Mouse (Mus musculus) ES-E14 (cell line): ENCODE measurements around the gene Auh. TPM values are rescaled to one million over a fixed set of nuclear protein-coding genes. Genes with fewer than 3 reads are reported as not detected.

Experiments
- DNase-seq: peaks from one replicate; pipeline ENCODE4 v3.0.0-alpha.2; 2013; ENCODE audit warnings: low read depth, low spot score
- H3K27ac ChIP-seq: 2 replicates; pipeline ENCODE4 v1.5.1; 2012; ENCODE audit warnings: low read depth, mild to moderate bottlenecking, low read length, moderate library complexity, mixed read lengths; ENCODE audit not compliant: poor library complexity, insufficient read depth, severe bottlenecking
- H3K36me3 ChIP-seq: 2 replicates; pipeline ENCODE4 v1.6.1; 2012; ENCODE audit warnings: mild to moderate bottlenecking, low read length, moderate library complexity, mixed read lengths; ENCODE audit not compliant: control insufficient read depth, poor library complexity, insufficient read depth, severe bottlenecking
- H3K4me1 ChIP-seq, 2 experiments: fragments of 150-350 bp in 1 of 2; sonication (generic) in 1 of 2; 2 replicates each; pipeline ENCODE4 v1.6.1; 2012; ENCODE audit warnings: low read length in 2 of 2, mild to moderate bottlenecking in 1 of 2, mixed read lengths in 1 of 2; ENCODE audit not compliant: control insufficient read depth in 2 of 2, insufficient read depth in 2 of 2, poor library complexity in 1 of 2
- H3K4me3 ChIP-seq, 2 experiments: fragments of 150-350 bp in 1 of 2; sonication (generic) in 1 of 2; 2 replicates each; pipeline ENCODE4 v1.5.1; 2012; ENCODE audit warnings: low read length in 2 of 2, low read depth in 1 of 2, mild to moderate bottlenecking in 1 of 2, mixed read lengths in 1 of 2; ENCODE audit not compliant: insufficient read depth in 1 of 2, poor library complexity in 1 of 2, severe bottlenecking in 1 of 2
- H3K9ac ChIP-seq: 2 replicates; pipeline ENCODE4 v1.6.1; 2012; ENCODE audit warnings: low read depth, mild to moderate bottlenecking, low read length, mixed read lengths; ENCODE audit not compliant: poor library complexity, insufficient read depth, severe bottlenecking
- H3K9me3 ChIP-seq: fragments of 150-350 bp; sonication (generic); 2 replicates; pipeline ENCODE4 v1.6.1; 2012; ENCODE audit warnings: low read depth, mild to moderate bottlenecking, low read length; ENCODE audit not compliant: control insufficient read depth, insufficient read depth
- CHD2 ChIP-seq: IDR thresholded peaks from 2 replicates; pipeline ENCODE4 v1.6.1; 2014; ENCODE audit warnings: mild to moderate bottlenecking, low read depth, low read length, inconsistent platforms
- HCFC1 ChIP-seq: IDR thresholded peaks from 2 replicates; pipeline ENCODE4 v1.6.1; 2012; ENCODE audit warnings: low read length, inconsistent platforms, borderline replicate concordance; ENCODE audit not compliant: insufficient read depth
- MAFK ChIP-seq: IDR thresholded peaks from 2 replicates; pipeline ENCODE4 v1.6.1; 2014; ENCODE audit warnings: mild to moderate bottlenecking, low read depth, low read length, inconsistent platforms; ENCODE audit not compliant: insufficient read depth
- ZC3H11A ChIP-seq: IDR thresholded peaks from 2 replicates; pipeline ENCODE4 v1.6.1; 2012; ENCODE audit warnings: low read depth, mild to moderate bottlenecking, inconsistent platforms, low read length, borderline replicate concordance
- ZNF384 ChIP-seq: IDR thresholded peaks from 2 replicates; pipeline ENCODE4 v1.6.1; 2012; ENCODE audit warnings: low read depth, low read length, inconsistent platforms
- in situ Hi-C, 2 experiments: fragments of 600-800 bp; cut with MboI; formaldehyde crosslinking; loops; one replicate each; pipeline ENCODE4 v1.15.1; 2025; ENCODE audit warnings: low sequenced_read_pairs in 2 of 2, inconsistent platforms in 1 of 2; ENCODE audit not compliant: unreplicated experiment in 2 of 2
- total RNA-seq: library from RNA; depleted of rRNA; stranded (reverse); fragments of 300-350 nt; gene quantifications from 2 replicates; pipeline ENCODE4 v1.2.3, GENCODE M21; 2012

The Auh gene
- total RNA-seq, 1 experiment: 14.5 TPM

GRCm38 (mm10) chr13:52822165-52823149, 107.0 kb downstream of the Auh start:
- Histone ChIP-seq H3K36me3 (no peaks in the 10 kb centered on the region), H3K4me3 (no peak overlapping the region), H3K27ac (no peak overlapping the region), H3K9ac (no peak overlapping the region), H3K4me1 (peaks cover 0 to 2% of the 10 kb centered on the region in 2 experiments; a peak in 1 of 4 replicates), H3K9me3 (no peaks in the 10 kb centered on the region)
- TF ChIP-seq CHD2 (no peak), MAFK (no peak), HCFC1 (no peak), ZC3H11A (no peak), ZNF384 (no peak)
- in situ Hi-C loops: no loop called here
- no peak for DNase-seq

- in situ Hi-C loops: no loop called here
- Histone ChIP-seq H3K4me1 (peaks cover 0 to 2% of the 10 kb centered on the region in 2 experiments; a peak in 1 of 4 replicates), H3K9ac (no peak overlapping the region), H3K9me3 (no peaks in the 10 kb centered on the region), H3K27ac (no peak overlapping the region), H3K36me3 (no peaks in the 10 kb centered on the region), H3K4me3 (no peak overlapping the region)
- no peak for TF ChIP-seq CHD2
- TF ChIP-seq ZC3H11A: no peak
- TF ChIP-seq ZNF384: no peak
- TF ChIP-seq MAFK: no peak
- no peak for TF ChIP-seq HCFC1
- DNase-seq: no peak
Measured at GRCm38 (mm10) chr13:52821571-52821970, 107.9 kb downstream of the Auh start.

- H3K36me3 ChIP-seq: no peaks in the 10 kb centered on the region
- no peak overlapping the region for H3K27ac ChIP-seq
- in situ Hi-C loops: no loop called here
- H3K9me3 ChIP-seq: no peaks in the 10 kb centered on the region
- H3K4me3 ChIP-seq: no peak overlapping the region
- H3K9ac ChIP-seq: no peak overlapping the region
- H3K4me1 ChIP-seq: peaks cover 0 to 2% of the 10 kb centered on the region in 2 experiments; a peak in 1 of 4 replicates
- TF ChIP-seq HCFC1 (no peak), CHD2 (no peak), ZNF384 (no peak), ZC3H11A (no peak), MAFK (no peak)
- DNase-seq: no peak
Measured at GRCm38 (mm10) chr13:52819901-52820300, 109.6 kb downstream of the Auh start.

GRCm38 (mm10) chr13:52818760-52819159, 110.7 kb downstream of the Auh start:
- in situ Hi-C loops: no loop called here
- TF ChIP-seq MAFK (no peak), ZC3H11A (no peak), HCFC1 (no peak), CHD2 (no peak), ZNF384 (no peak)
- Histone ChIP-seq H3K4me3 (no peak overlapping the region), H3K9me3 (no peaks in the 10 kb centered on the region), H3K9ac (no peak overlapping the region), H3K27ac (no peak overlapping the region), H3K4me1 (peaks cover 0 to 2% of the 10 kb centered on the region in 2 experiments; a peak in 1 of 4 replicates), H3K36me3 (no peaks in the 10 kb centered on the region)
- DNase-seq: no peak
